Mouse (Mus musculus) stomach, postnatal 0 days (tissue): ENCODE data around the gene A930009A15Rik. TPM values are rescaled to one million over a fixed set of nuclear protein-coding genes. Genes with fewer than 3 reads are reported as not detected.
A peak's percentile ranks its signal among the peaks of the same experiment; 100 is the strongest.

Experiments
- ATAC-seq: fragments of 200-750 bp; cut with Nextera tagmentation; 2 replicates; pipeline ENCODE4 v1.8.0; 2017; ENCODE audit not compliant: low FRiP score, low TSS enrichment
- DNase-seq: peaks from one replicate; pipeline ENCODE4 v3.0.0-alpha.2; 2016; ENCODE audit warnings: low spot score
- H3K27ac ChIP-seq: fragments of 300-500 bp; sonication (generic); replicated peaks from 2 replicates; pipeline ENCODE4 v1.5.1; 2014; ENCODE audit warnings: mild to moderate bottlenecking, control low read depth
- H3K27me3 ChIP-seq: fragments of 300-500 bp; sonication (generic); 2 replicates; pipeline ENCODE4 v1.6.1; 2014; ENCODE audit warnings: low read length; ENCODE audit not compliant: control insufficient read depth, insufficient read depth
- H3K36me3 ChIP-seq: fragments of 300-500 bp; sonication (generic); 2 replicates; pipeline ENCODE4 v1.6.1; 2014; ENCODE audit warnings: low read length, mixed read lengths; ENCODE audit not compliant: control insufficient read depth, insufficient read depth
- H3K4me1 ChIP-seq: fragments of 300-500 bp; sonication (generic); replicated peaks from 2 replicates; pipeline ENCODE4 v1.6.1; 2014; ENCODE audit warnings: antibody characterized with exemption; ENCODE audit not compliant: control insufficient read depth, insufficient read depth
- H3K4me2 ChIP-seq: fragments of 300-500 bp; sonication (generic); replicated peaks from 2 replicates; pipeline ENCODE4 v1.6.1; 2014; ENCODE audit warnings: low read depth, mild to moderate bottlenecking, control low read depth, moderate library complexity
- H3K4me3 ChIP-seq: fragments of 300-500 bp; sonication (generic); 2 replicates; pipeline ENCODE4 v1.5.1; 2014; ENCODE audit warnings: low read depth, low read length, control low read depth
- H3K9ac ChIP-seq: fragments of 300-500 bp; sonication (generic); 2 replicates; pipeline ENCODE4 v1.6.1; 2014; ENCODE audit warnings: mild to moderate bottlenecking, low read length, control low read depth, mixed read lengths
- H3K9me3 ChIP-seq: fragments of 300-500 bp; sonication (generic); 2 replicates; pipeline ENCODE4 v1.6.1; 2016; ENCODE audit warnings: low read length; ENCODE audit not compliant: control insufficient read depth
- CTCF ChIP-seq: IDR thresholded peaks from 2 replicates; pipeline ENCODE4 v1.5.1; 2016; ENCODE audit warnings: antibody characterized with exemption, low read depth, mild to moderate bottlenecking, moderate library complexity
- EP300 ChIP-seq: optimal IDR thresholded peaks from 2 replicates; pipeline ENCODE3; 2016; ENCODE audit warnings: antibody characterized with exemption
- WGBS: fragments of 180-500 bp; shearing (Covaris S2); extraction: QIAGEN DNeasy Blood & Tissue Kit; methylation state at CpG from one replicate; pipeline ENCODE4 v1.1.7; 2014; 5-methylcytosine and 5-hydroxymethylcytosine counted together
- polyA plus RNA-seq: library from polyadenylated mRNA; unstranded; fragments of >200 nt; fragmentation: Nextera tagmentation; extraction: Ambion mirVana; gene quantifications from 2 replicates; pipeline ENCODE4 v1.2.1, GENCODE M21; 2015

Gene A930009A15Rik
- polyA plus RNA-seq, 1 experiment from 2014 or later = not detected

GRCm38 (mm10) chr10:115593651-115594050, 23.9 kb downstream of the A930009A15Rik start:
- Histone ChIP-seq H3K27me3 (peaks cover 2% of the 10 kb centered on the region; the same call in 1 of the 2 replicates), H3K27ac (no peak overlapping the region), H3K9ac (no peak overlapping the region), H3K9me3 (no peaks in the 10 kb centered on the region), H3K36me3 (no peaks in the 10 kb centered on the region), H3K4me3 (no peak overlapping the region), H3K4me2 (no peak overlapping the region; the same call in 1 of the 2 replicates), H3K4me1 (no peaks in the 10 kb centered on the region)
- no peak for DNase-seq
- 76% methylated on average over 6 of the region's 6 CpGs for WGBS
- TF ChIP-seq CTCF (no peak), EP300 (no peak)
- no peak for ATAC-seq

GRCm38 (mm10) chr10:115595748-115596147, 26.0 kb downstream of the A930009A15Rik start:
- TF ChIP-seq EP300 = no peak
- no peak for TF ChIP-seq CTCF
- ATAC-seq = no peak
- no peak for DNase-seq
- Histone ChIP-seq H3K27me3 (no peaks in the 10 kb centered on the region; the same call in 1 of the 2 replicates), H3K27ac (no peak overlapping the region), H3K4me1 (no peaks in the 10 kb centered on the region), H3K9me3 (no peaks in the 10 kb centered on the region), H3K4me3 (no peak overlapping the region), H3K36me3 (no peaks in the 10 kb centered on the region), H3K4me2 (no peak overlapping the region), H3K9ac (no peak overlapping the region)
- 94% methylated on average over 1 of the region's 1 CpGs for WGBS

GRCm38 (mm10) chr10:115617456-115618287, 47.9 kb downstream of the A930009A15Rik start:
- Histone ChIP-seq H3K27me3 (no peaks in the 10 kb centered on the region), H3K9ac (no peak overlapping the region), H3K36me3 (no peaks in the 10 kb centered on the region), H3K9me3 (no peaks in the 10 kb centered on the region), H3K4me1 (no peaks in the 10 kb centered on the region), H3K4me2 (peak overlapping the region; percentile 29), H3K27ac (no peak overlapping the region), H3K4me3 (no peak overlapping the region)
- TF ChIP-seq EP300 = no peak
- peak; percentile 77 for TF ChIP-seq CTCF
- ATAC-seq (peak; percentile 68), DNase-seq (peak; percentile 17)
- 9% methylated on average over 13 of the region's 15 CpGs for WGBS

DNA sequence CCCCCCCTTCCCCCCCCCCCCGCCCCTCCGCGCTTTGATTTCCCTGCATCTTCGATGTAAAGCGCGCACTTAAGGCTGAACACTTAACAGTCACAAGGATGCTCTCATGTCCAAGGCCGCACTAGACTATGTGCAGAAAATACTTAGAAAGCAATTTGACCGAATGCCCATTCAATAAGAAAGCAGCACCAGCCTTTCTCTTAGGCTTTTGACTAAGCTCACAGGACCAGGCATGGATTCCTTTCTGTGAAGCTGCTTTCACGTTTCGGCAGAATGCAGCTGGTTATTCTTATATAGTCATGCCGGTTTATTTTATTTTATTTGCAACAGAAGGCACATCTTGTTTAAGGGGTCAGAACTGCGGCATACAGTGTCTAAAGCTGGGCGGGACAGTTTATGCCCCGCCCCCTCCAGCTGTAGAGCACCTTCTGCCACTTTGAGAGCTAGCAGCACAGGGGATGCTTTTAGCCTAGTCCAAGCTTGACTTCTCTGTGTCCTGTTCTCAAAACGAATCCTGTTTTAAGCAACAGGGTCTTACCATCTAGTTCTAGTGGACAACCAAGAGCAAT, 48.6 kb downstream of the A930009A15Rik start:
- no peak for TF ChIP-seq EP300
- peak overlapping the region; percentile 29 for H3K4me2 ChIP-seq
- no peak overlapping the region for H3K4me3 ChIP-seq
- H3K27ac ChIP-seq = no peak overlapping the region
- no peaks in the 10 kb centered on the region for H3K36me3 ChIP-seq
- H3K4me1 ChIP-seq = no peaks in the 10 kb centered on the region
- ATAC-seq (no peak), DNase-seq (no peak)
- WGBS = 19% methylated on average over 15 of the region's 15 CpGs
- H3K9me3 ChIP-seq = no peaks in the 10 kb centered on the region
- no peaks in the 10 kb centered on the region for H3K27me3 ChIP-seq
- no peak overlapping the region for H3K9ac ChIP-seq

GRCm38 (mm10) chr10:115623481-115623880, 53.7 kb downstream of the A930009A15Rik start:
- no peaks in the 10 kb centered on the region for H3K4me1 ChIP-seq
- H3K27ac ChIP-seq = no peak overlapping the region
- H3K4me2 ChIP-seq = no peak overlapping the region
- DNase-seq (no peak), ATAC-seq (peak; percentile 24; the same call in 1 of the 2 replicates)
- H3K9ac ChIP-seq = no peak overlapping the region
- H3K36me3 ChIP-seq = no peaks in the 10 kb centered on the region
- no peak for TF ChIP-seq EP300
- no peak for TF ChIP-seq CTCF
- H3K4me3 ChIP-seq = no peak overlapping the region
- H3K9me3 ChIP-seq = no peaks in the 10 kb centered on the region
- 58% methylated on average over 7 of the region's 7 CpGs for WGBS
- H3K27me3 ChIP-seq = no peaks in the 10 kb centered on the region
